Mouse (Mus musculus): ENCODE measurements at regions not wholly inside any gene's neighbourhood (a gene's known extent, or its start where the extent isn't known, plus 50 kb on each side); places are given as distances from the start of the nearest gene placed in this dataset.

GRCm38 (mm10) chr12:77094999-77095915 is 133.3 kb upstream of the Max start:
- ATAC-seq = no peak
- peaks cover 6% of the 10 kb centered on the region; the same call in 1 of the 2 replicates for H3K4me1 ChIP-seq (ENCODE audit: insufficient read depth, low read depth, low read length)
- H3K4me2 ChIP-seq (replicated peaks; ENCODE audit: low read depth, low read length) = no peak overlapping the region
- no peak overlapping the region for H3K9ac ChIP-seq (replicated peaks; ENCODE audit: low read depth)
- H3K27ac ChIP-seq (ENCODE audit: low read length) = no peak overlapping the region
- TF ChIP-seq CTCF (IDR thresholded peaks at IDR 0.05) (no peak), EP300 (IDR thresholded peaks at IDR 0.05) (no peak)
- no peak for DNase-seq (ENCODE audit: low spot score)
- H3K4me3 ChIP-seq (ENCODE audit: low read depth, low read length) = no peak overlapping the region
- H3K9me3 ChIP-seq (ENCODE audit: low read length) = no peaks in the 10 kb centered on the region
- no peaks in the 10 kb centered on the region for H3K27me3 ChIP-seq (replicated peaks; ENCODE audit: insufficient read depth, low read length)
- 54% methylated on average over 3 of the region's 3 CpGs for WGBS
- H3K36me3 ChIP-seq (ENCODE audit: insufficient read depth, low read length) = no peaks in the 10 kb centered on the region

GRCm38 (mm10) chr12:77094168-77094567 is 132.2 kb upstream of the Max start:
- TF ChIP-seq EP300 (IDR thresholded peaks at IDR 0.05) (no peak), CTCF (IDR thresholded peaks at IDR 0.05) (no peak)
- ATAC-seq (no peak), DNase-seq (ENCODE audit: low spot score) (no peak)
- Histone ChIP-seq H3K4me1 (ENCODE audit: insufficient read depth, low read depth, low read length) (peaks cover 6% of the 10 kb centered on the region; the same call in 1 of the 2 replicates), H3K4me2 (replicated peaks; ENCODE audit: low read depth, low read length) (no peak overlapping the region), H3K27me3 (replicated peaks; ENCODE audit: insufficient read depth, low read length) (no peaks in the 10 kb centered on the region), H3K9ac (replicated peaks; ENCODE audit: low read depth) (no peak overlapping the region), H3K36me3 (ENCODE audit: insufficient read depth, low read length) (no peaks in the 10 kb centered on the region), H3K4me3 (ENCODE audit: low read depth, low read length) (no peak overlapping the region), H3K27ac (ENCODE audit: low read length) (no peak overlapping the region), H3K9me3 (ENCODE audit: low read length) (no peaks in the 10 kb centered on the region)
- 63% methylated on average over 7 of the region's 7 CpGs for WGBS

- peaks cover 6% of the 10 kb centered on the region; the same call in 1 of the 2 replicates for H3K4me1 ChIP-seq (ENCODE audit: insufficient read depth, low read depth, low read length)
- DNase-seq (ENCODE audit: low spot score) = peak; percentile 70
- no peaks in the 10 kb centered on the region for H3K27me3 ChIP-seq (replicated peaks; ENCODE audit: insufficient read depth, low read length)
- H3K9me3 ChIP-seq (ENCODE audit: low read length) = no peaks in the 10 kb centered on the region
- H3K36me3 ChIP-seq (ENCODE audit: insufficient read depth, low read length) = no peaks in the 10 kb centered on the region
- 16% methylated on average over 3 of the region's 3 CpGs for WGBS
- H3K27ac ChIP-seq (ENCODE audit: low read length) = peak overlapping the region; percentile 4; the same call in 1 of the 2 replicates
- H3K4me3 ChIP-seq (ENCODE audit: low read depth, low read length) = no peak overlapping the region
- no peak for TF ChIP-seq CTCF (IDR thresholded peaks at IDR 0.05)
- TF ChIP-seq EP300 (IDR thresholded peaks at IDR 0.05) = 0 out of 2 replicates have a peak, but pooled peaks have one; percentile 8
- no peak overlapping the region for H3K4me2 ChIP-seq (replicated peaks; ENCODE audit: low read depth, low read length)
- H3K9ac ChIP-seq (replicated peaks; ENCODE audit: low read depth) = no peak overlapping the region
- ATAC-seq = peak; percentile 57
These were observed 130.7 kb upstream of the Max start for GRCm38 (mm10) chr12:77092741-77093140.

- H3K4me3 ChIP-seq (ENCODE audit: low read depth, low read length) = no peak overlapping the region
- no peak overlapping the region for H3K9ac ChIP-seq (replicated peaks; ENCODE audit: low read depth)
These were observed 130.1 kb upstream of the Max start for GRCm38 (mm10) chr12:77092143-77092542.

DNA sequence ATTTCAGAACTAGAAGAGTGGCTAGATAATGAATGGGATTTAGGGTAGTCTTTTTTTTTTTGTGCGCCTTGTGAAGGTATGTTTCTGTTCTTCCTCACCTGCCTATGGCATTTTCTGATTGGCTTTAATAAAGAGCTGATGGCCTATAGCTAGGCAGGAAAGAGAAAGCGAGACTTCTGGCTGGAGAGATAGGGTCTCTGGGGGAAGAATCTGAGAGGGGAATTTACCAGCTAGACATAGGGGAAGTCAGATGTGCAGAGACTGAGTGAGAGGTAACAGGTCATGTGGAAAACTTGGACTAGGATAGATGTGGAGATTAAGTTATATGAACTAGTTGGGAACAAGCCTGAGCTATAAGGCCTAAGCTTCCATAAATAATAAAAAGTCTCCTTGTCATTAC is 129.7 kb upstream of the Max start:
- WGBS = 95% methylated on average over 2 of the region's 2 CpGs
- ATAC-seq = no peak
- TF ChIP-seq CTCF (IDR thresholded peaks at IDR 0.05) (no peak), EP300 (IDR thresholded peaks at IDR 0.05) (no peak)

More at GRCm38 (mm10) chr12:77092143-77092542, 130.1 kb upstream of the Max start:
- WGBS = 63% methylated on average over 2 of the region's 2 CpGs
- no peaks in the 10 kb centered on the region for H3K27me3 ChIP-seq (replicated peaks; ENCODE audit: insufficient read depth, low read length)
- H3K4me1 ChIP-seq (ENCODE audit: insufficient read depth, low read depth, low read length) = peaks cover 6% of the 10 kb centered on the region; the same call in 1 of the 2 replicates
- H3K27ac ChIP-seq (ENCODE audit: low read length) = no peak overlapping the region
- no peaks in the 10 kb centered on the region for H3K36me3 ChIP-seq (ENCODE audit: insufficient read depth, low read length)
- no peaks in the 10 kb centered on the region for H3K9me3 ChIP-seq (ENCODE audit: low read length)
- no peak for DNase-seq (ENCODE audit: low spot score)
- no peak for ATAC-seq
- no peak overlapping the region for H3K4me2 ChIP-seq (replicated peaks; ENCODE audit: low read depth, low read length)
- TF ChIP-seq CTCF (IDR thresholded peaks at IDR 0.05) = no peak
- TF ChIP-seq EP300 (IDR thresholded peaks at IDR 0.05) = no peak

DNA sequence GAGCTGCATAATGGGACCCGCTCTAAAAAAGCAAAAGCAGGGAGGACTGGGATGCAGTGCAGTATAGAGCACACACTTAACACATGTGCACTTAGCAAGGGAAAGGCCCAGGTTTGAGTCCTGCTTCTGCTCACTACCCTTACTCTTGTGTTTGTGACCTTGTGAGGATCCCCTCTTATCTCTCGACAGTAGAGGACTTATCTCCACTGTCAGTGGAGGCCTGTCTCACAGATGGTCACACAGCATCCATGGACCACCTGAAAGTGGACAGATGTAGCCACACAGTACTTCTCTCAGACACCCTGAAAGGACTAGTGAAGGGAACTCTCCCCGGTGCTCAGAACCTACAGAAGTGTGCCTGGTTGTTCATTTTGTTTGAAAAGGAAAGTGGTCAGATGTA is 128.5 kb upstream of the Max start:
- 85% methylated on average over 3 of the region's 3 CpGs for WGBS
- H3K4me1 ChIP-seq (ENCODE audit: insufficient read depth, low read depth, low read length) = peaks cover 6% of the 10 kb centered on the region; the same call in 1 of the 2 replicates
- H3K27me3 ChIP-seq (replicated peaks; ENCODE audit: insufficient read depth, low read length) = no peaks in the 10 kb centered on the region
- no peak overlapping the region for H3K4me3 ChIP-seq (ENCODE audit: low read depth, low read length)
- DNase-seq (ENCODE audit: low spot score) (no peak), ATAC-seq (no peak)
- H3K4me2 ChIP-seq (replicated peaks; ENCODE audit: low read depth, low read length) = no peak overlapping the region
- H3K36me3 ChIP-seq (ENCODE audit: insufficient read depth, low read length) = no peaks in the 10 kb centered on the region
- no peaks in the 10 kb centered on the region for H3K9me3 ChIP-seq (ENCODE audit: low read length)
- no peak overlapping the region for H3K9ac ChIP-seq (replicated peaks; ENCODE audit: low read depth)
- no peak overlapping the region for H3K27ac ChIP-seq (ENCODE audit: low read length)
- no peak for TF ChIP-seq CTCF (IDR thresholded peaks at IDR 0.05)
- TF ChIP-seq EP300 (IDR thresholded peaks at IDR 0.05) = no peak

More for the DNA sequence above, 129.7 kb upstream of the Max start:
- Histone ChIP-seq H3K9me3 (ENCODE audit: low read length) (no peaks in the 10 kb centered on the region), H3K9ac (replicated peaks; ENCODE audit: low read depth) (no peak overlapping the region), H3K27ac (ENCODE audit: low read length) (no peak overlapping the region), H3K4me2 (replicated peaks; ENCODE audit: low read depth, low read length) (no peak overlapping the region), H3K4me3 (ENCODE audit: low read depth, low read length) (no peak overlapping the region), H3K36me3 (ENCODE audit: insufficient read depth, low read length) (no peaks in the 10 kb centered on the region), H3K4me1 (ENCODE audit: insufficient read depth, low read depth, low read length) (peaks cover 6% of the 10 kb centered on the region; the same call in 1 of the 2 replicates), H3K27me3 (replicated peaks; ENCODE audit: insufficient read depth, low read length) (no peaks in the 10 kb centered on the region)
- DNase-seq (ENCODE audit: low spot score) = no peak
